Mouse (Mus musculus) kidney, adult 18-20 months (tissue): ENCODE measurements around the gene Aig1.

ENCODE experiments used
- DNase-seq: peaks from one replicate; pipeline ENCODE4 v3.0.0; 2021

Gene Aig1

DNA sequence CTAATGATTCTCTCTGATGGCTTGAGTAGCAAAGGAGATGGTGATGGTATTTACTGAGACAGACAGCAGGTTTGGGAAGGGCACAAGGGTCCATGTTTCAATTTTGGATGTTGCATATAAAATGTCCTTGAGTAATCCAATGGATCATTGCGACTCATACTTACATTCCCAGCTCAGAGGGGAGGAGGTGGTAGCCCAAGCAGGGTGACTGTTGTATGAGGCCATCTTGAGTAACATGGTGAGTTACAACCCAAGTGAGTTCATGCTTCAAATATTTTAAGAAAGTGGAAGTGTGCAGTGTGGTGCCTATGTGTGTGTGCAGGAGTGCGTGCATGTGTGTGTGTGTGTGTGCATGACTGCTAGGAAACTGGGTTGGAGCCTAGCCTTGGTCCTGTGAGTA is 93.4 kb downstream of the Aig1 start:
- DNase-seq: no peak

GRCm38 (mm10) chr10:13774910-13775309 is 93.9 kb downstream of the Aig1 start:
- no peak for DNase-seq

DNA sequence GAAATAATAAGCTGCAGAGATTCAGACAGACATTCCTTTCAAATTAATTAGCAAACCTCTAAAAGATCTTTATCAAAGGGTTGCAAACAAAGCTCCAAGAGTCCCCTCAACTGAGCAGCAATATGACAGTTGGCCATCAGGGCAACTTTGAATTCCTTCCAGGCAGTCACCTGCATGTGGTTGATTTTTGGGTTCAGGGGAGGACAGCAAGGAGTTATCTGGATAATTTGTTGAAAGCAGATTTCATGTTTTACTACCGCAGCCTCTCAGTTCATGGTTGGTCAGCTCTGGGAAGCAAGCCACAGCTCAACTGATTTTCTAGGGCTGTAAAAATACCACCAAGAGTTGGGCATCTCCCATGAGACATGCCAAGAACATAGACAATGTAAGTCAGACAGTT is 98.1 kb downstream of the Aig1 start:
- DNase-seq: no peak

DNA sequence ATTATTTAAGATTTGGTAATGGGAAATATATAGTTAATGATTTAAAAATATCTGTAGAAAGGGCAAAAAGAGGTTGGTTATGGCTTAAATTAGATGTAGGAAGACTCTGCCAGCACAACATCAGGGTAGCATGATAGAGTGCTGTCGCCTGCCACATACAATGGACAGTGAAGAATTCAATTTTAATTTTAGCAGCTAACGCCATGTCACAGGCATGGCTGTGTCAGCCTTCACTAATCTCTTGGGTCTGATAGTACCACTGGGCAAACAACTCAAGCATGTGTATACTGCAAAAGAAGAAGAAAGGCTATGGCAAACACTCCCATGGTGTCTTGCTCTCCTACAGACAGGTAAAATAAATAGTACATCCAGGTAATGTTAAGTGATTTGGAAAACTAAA is 99.0 kb downstream of the Aig1 start:
- DNase-seq: no peak

DNA sequence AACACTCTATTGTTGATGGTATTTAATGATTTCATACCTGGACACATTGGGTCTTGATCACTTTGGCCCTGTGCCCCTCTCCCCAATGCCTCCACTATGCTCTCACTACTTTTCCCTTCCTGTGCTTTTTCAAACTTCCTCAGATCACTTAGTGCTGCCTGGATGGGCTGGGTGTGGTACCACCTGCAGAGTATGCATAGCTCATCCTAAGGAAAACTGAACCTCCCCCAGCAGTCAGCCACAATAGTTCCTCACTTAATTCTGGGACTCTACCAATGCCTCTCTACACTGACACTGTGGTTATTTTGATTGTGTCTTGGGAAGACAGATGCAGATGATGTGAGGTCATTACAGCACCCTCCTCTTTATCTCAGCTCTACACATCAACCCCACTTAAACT is 99.9 kb downstream of the Aig1 start:
- DNase-seq: no peak

DNA sequence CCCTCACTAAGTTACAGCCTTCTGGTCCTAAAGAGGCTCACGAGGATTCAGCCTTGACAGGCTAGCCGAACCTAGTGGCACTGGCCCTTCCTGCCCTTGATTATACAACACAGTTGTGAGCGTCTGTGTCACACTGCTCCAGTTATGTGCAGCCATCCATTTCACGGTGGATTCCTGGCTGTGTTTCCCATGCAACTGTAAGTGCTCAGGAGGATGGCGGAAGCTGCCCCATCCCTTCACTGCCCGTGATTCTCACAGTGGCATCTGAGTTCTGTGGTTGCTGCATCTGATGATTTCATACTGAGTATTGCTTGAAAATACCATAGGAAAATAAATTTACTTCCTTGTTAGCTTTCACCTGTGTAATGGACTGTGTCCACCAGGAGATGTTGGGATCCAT is 101.7 kb downstream of the Aig1 start:
- no peak for DNase-seq

DNA sequence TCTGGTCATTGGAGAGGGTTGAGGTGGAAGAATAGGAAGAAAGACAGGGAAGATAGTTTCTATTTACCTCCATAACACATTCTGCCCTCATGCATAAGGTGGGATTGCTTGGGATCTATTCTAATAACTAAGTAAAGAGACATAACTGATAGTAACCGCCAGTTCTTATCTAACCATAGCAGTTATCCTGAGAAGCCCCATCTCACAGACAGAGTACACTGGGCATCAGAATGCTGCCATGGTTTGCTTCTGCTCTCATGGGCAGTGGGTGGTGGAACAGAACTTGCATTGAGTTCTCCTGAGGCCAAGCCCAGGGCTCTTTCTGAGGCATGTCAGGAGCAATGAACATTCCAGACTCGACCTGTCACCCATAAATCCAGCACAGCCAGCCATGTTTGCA is 105.6 kb downstream of the Aig1 start:
- no peak for DNase-seq

DNA sequence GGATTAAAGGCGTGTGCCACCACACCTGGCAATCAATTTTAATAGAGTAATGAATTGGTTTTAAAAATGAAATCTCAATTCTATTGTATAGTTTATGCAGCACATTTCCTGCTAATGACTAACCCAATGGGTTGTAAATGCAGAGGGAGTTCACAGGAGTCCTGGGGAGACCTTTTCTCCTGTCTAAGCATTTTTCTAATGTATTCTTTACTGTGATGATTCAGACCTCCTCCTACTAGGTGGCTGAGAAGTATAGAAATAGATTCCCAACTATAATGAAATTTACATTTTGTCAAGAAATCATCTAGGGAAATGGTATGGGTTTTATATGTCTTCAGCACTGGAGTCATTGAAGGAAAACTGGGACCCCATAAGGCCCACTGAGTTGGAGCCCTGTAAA is 114.1 kb downstream of the Aig1 start:
- DNase-seq: no peak

DNA sequence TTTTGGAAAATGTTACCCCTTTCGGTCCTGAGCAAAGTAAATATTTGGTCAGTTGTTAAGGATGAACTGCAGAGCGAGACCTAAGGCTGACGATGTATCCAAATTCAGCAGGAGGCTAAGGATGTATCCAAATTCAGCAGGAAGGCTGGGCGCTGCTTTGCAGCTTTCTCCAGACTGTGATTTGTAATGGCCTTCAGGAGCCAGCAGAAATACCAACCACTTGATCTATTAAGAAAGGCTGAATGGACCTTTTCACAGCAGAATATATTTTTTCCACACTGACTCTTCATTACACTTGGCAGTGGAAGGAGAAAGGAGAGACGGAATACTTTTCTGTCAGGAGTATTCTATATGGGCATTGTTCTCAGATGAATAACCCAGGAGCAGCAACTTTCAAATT is 115.0 kb downstream of the Aig1 start:
- DNase-seq: no peak

- DNase-seq: no peak
Measured at GRCm38 (mm10) chr10:13739494-13740140, 129.2 kb downstream of the Aig1 start.

GRCm38 (mm10) chr10:13730039-13730748 is 138.6 kb downstream of the Aig1 start:
- DNase-seq: no peak

- DNase-seq: no peak
Measured at GRCm38 (mm10) chr10:13727676-13728075, 141.1 kb downstream of the Aig1 start.

DNA sequence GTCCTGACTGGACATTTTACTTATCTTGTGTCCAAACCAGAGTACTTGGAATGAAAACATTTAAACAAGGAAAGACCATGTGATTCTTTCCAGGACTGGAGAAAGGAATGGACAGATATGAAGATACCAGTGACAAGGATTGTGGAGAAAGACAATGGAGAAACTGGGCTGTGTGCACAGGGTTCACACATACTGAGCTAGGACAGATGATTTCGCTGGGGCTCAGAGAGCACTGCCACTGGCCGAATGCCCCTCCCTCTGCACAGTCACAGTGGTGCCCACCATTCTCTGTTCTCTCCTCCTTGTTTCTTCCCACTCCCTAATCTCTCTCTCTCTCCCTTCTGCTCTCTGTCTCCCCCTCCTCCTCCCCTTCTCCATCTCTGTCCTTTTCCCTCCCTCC is 142.6 kb downstream of the Aig1 start:
- no peak for DNase-seq

GRCm38 (mm10) chr10:13725276-13725675 is 143.5 kb downstream of the Aig1 start:
- DNase-seq: no peak

DNA sequence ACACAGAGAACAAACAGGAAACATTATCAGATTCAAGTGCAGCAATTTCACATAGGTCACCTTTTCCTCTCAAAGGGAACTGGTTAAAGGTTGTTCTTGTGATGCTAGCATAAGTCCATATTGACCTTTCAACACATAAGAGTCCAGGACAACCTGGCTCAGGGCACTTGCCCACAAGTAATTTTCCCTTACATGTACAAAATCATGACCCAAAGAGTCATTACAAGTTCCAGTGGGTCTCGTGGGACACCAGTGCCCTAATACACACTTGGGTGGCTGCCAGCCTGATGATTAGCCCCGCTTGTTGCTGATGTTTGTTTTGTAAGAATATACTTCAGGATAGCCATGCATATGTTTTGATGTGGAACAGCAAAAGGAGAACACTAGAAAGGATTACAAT is 152.6 kb downstream of the Aig1 start:
- DNase-seq: peak; percentile 5

DNA sequence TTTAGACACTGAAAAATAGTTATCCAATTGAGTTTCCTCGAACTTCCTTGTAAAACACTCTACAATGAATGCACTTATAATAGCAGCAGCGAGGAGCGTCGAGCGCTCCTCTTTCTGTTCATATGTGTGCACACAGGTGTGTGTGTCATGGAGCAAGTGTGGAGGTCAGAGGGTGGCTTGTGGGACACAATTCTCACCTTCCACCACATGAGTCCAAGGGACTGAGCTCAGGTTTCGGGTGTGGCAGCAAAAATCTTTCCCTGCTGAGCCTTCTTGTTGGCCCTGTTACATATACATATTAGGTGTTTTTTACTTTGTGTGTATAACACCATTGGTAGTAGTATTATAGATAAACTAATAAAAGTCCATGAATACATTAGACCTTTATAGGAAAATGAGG is 153.2 kb downstream of the Aig1 start:
- no peak for DNase-seq

DNA sequence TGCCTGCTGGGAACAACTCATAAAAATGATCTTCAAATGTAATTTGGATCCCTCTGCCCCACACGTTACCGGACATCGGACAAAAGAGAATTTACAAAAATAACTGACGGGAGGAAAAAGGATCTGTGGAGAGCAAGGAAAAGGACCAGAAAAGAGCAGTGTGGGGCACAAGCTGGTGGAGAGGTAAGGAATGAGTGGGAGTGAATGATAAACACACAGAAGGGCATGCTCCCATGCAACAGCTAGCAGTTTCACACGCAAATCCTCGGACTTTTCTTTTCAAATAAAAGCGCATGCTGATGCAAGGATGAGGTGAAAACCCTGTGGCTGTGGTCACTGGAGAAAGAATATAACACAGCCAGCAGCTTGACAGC is 153.9 kb downstream of the Aig1 start:
- DNase-seq: no peak

DNA sequence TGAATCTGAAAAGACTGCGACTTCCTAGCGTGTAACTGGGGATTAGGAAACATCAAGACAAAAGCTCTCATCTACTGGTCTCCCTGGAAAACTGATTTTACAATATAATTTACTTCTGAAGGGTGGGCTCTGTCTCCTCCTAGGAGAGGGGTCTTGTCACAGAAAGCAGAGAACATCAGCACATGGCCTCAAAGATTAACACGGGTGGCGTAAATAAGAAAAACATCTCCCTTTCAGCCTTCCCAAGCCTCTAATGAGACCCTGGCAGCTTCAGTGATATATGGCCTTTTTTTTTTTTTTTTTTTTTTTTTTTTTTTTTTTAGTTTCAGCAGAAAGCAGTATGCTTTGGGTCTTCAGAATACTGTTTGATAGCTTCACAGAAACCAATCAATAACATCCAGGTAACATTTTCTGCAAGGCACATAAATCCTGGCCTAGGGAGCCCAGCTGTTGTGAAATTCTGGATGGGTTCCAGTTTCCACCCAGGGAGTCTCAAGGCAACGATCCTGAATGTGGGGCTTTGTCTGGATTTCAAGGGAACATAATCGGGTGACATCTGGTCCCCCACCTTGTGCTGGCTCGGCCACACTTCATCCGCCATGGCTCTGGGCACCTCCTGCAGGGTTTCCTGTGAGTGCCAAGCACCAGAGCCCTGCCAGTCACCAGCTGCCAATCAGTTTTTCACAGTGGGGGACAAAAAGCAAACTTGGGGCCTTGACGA is 154.4 kb downstream of the Aig1 start:
- DNase-seq: no peak

DNA sequence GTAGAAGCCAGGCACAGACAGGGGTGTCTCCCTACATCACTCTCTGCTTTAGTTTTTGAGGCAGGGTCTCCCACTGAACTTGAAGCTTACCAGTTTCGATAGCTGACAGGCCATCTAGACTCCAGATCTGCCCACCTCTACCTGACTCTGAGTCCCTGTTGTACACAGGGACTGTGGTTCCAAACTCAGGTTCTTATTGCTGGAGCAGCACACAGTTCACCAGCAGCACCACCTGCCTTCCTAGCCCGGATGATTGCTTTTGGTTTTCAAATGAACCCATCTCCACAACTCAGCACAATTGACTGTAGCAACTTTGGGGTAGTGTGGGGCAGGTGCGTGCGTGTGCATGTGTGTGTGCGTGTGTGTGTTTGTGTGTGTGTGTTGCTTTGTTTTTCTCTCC is 155.1 kb downstream of the Aig1 start:
- DNase-seq: no peak

DNA sequence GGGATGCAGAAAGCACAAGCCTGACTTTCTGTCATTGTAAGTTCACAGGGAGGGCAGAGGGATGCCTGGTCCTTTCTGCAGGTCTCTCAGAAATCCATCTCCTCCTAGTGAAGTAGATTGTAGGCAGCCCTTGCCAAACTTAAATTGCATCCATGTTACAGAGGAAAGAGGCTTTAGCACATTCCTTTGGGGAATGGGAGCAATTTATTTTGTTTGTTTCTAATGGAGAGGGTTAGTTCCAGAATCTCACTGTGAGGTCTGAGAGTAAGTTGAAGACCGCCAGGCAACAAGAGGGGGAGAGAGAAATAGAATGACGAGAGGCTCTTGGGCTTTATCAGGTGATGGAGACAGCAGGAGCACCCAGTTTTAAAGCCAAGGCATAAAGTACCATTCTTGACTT is 155.7 kb downstream of the Aig1 start:
- no peak for DNase-seq

DNA sequence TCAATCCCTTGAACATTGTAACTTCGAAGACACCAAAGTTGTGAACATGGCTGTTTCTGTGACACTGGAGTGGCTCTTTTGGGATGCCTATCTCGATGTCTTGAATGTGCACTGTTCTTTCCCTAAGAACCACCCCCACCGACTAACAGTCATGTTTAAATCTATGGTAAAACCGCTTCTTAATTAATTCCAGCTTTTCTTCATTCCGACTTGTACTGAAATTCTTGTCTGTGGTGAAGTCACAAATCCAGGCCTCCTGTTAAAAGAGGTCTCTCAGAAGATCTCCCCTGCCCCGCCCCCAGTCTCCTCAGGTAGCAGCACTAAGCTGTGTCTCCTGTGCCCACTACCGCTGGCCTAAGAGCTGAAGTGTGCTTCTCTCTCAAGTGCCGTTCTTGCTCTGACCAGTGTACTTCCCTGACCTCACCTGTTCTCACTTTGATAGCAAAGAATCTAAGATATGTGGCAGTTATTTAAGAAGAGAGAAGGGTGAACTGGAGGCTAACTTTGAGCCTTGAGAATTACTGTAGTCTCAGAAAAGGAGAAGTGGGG is 157.4 kb downstream of the Aig1 start:
- DNase-seq: no peak

GRCm38 (mm10) chr10:13705771-13706170 is 163.0 kb downstream of the Aig1 start:
- DNase-seq: no peak

- DNase-seq: no peak
Measured at GRCm38 (mm10) chr10:13702688-13703087, 166.1 kb downstream of the Aig1 start.

DNA sequence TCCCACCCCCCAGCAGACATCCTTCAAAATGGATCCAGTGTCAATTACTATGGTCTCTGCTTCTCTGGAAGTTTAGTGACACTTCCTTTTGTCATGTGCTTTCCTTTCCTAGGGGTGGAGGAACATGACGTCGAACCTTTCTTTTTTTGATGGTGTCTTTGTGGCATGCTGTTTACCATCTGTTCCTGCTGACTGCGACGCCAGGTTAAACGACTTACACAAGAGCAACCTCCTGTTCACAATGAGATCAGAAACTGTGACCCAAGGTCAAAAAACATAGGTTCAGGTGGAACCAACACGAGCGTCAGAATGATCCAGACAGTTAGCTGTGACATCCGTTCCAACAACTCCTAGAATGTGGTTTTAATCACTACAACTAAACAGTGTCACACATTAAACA is 166.7 kb downstream of the Aig1 start:
- DNase-seq: no peak
